Mouse (Mus musculus): ENCODE measurements around the gene Arhgap23.

Gene Arhgap23

GRCm38 (mm10) chr11:97505784-97506183, 90.5 kb downstream of the Arhgap23 start:
- no peak for DNase-seq (ENCODE audit: low spot score in 2 of 2)

- DNase-seq (ENCODE audit: low spot score in 2 of 2): no peak
These were observed 91.0 kb downstream of the Arhgap23 start for GRCm38 (mm10) chr11:97506331-97506730.

- DNase-seq (ENCODE audit: low spot score in 2 of 2): no peak
These were observed 92.9 kb downstream of the Arhgap23 start for GRCm38 (mm10) chr11:97508198-97508597.

GRCm38 (mm10) chr11:97509058-97509457, 93.7 kb downstream of the Arhgap23 start:
- DNase-seq (ENCODE audit: low spot score in 2 of 2): no peak

GRCm38 (mm10) chr11:97509715-97510485, 94.6 kb downstream of the Arhgap23 start:
- DNase-seq (ENCODE audit: low spot score in 2 of 2): no peak

GRCm38 (mm10) chr11:97510966-97511660, 95.8 kb downstream of the Arhgap23 start:
- peak in 1 of 2 experiments; percentile 64 for DNase-seq (ENCODE audit: low spot score in 2 of 2)

GRCm38 (mm10) chr11:97511661-97512369, 96.5 kb downstream of the Arhgap23 start:
- DNase-seq (ENCODE audit: low spot score in 2 of 2): no peak

- DNase-seq (ENCODE audit: low spot score in 2 of 2): no peak
These were observed 97.2 kb downstream of the Arhgap23 start for GRCm38 (mm10) chr11:97512511-97512910.

GRCm38 (mm10) chr11:97513066-97513465, 97.7 kb downstream of the Arhgap23 start:
- DNase-seq (ENCODE audit: low spot score in 2 of 2): no peak

GRCm38 (mm10) chr11:97520541-97520940, 105.2 kb downstream of the Arhgap23 start:
- no peak for DNase-seq (ENCODE audit: low spot score in 2 of 2)

GRCm38 (mm10) chr11:97521741-97522474, 106.6 kb downstream of the Arhgap23 start:
- DNase-seq (ENCODE audit: low spot score in 2 of 2): no peak

- DNase-seq (ENCODE audit: low spot score in 2 of 2): no peak
These were observed 107.8 kb downstream of the Arhgap23 start for GRCm38 (mm10) chr11:97523107-97523506.

GRCm38 (mm10) chr11:97523827-97524261, 108.5 kb downstream of the Arhgap23 start:
- no peak for DNase-seq (ENCODE audit: low spot score in 2 of 2)

GRCm38 (mm10) chr11:97524306-97524705, 109.0 kb downstream of the Arhgap23 start:
- DNase-seq (ENCODE audit: low spot score in 2 of 2): no peak

- DNase-seq (ENCODE audit: low spot score in 2 of 2): no peak
These were observed 110.0 kb downstream of the Arhgap23 start for GRCm38 (mm10) chr11:97525313-97525712.

- DNase-seq (ENCODE audit: low spot score in 2 of 2): no peak
These were observed 113.0 kb downstream of the Arhgap23 start for GRCm38 (mm10) chr11:97528282-97528808.

- no peak for DNase-seq (ENCODE audit: low spot score in 2 of 2)
These were observed 114.7 kb downstream of the Arhgap23 start for GRCm38 (mm10) chr11:97530069-97530468.

GRCm38 (mm10) chr11:97530961-97531360, 115.6 kb downstream of the Arhgap23 start:
- no peak for DNase-seq (ENCODE audit: low spot score in 2 of 2)

GRCm38 (mm10) chr11:97531381-97532260, 116.3 kb downstream of the Arhgap23 start:
- peak; percentile 88 to 92 for DNase-seq (ENCODE audit: low spot score in 2 of 2)

GRCm38 (mm10) chr11:97532354-97532753, 117.0 kb downstream of the Arhgap23 start:
- no peak for DNase-seq (ENCODE audit: low spot score in 2 of 2)
